Mouse (Mus musculus) ovary, postnatal 10 days (tissue): ENCODE results near the gene Spast.
A peak's percentile ranks its signal among the peaks of the same experiment; 100 is the strongest.
"Not testable (repeated sequence)": the region's sequence is repeated elsewhere in the genome, so short reads cannot be mapped to it uniquely, and the experiment has no call there.

Source experiments
- DNase-seq: peaks from one replicate; pipeline ENCODE4 v3.0.0; 2022; ENCODE audit warnings: low spot score

Spast gene

DNA sequence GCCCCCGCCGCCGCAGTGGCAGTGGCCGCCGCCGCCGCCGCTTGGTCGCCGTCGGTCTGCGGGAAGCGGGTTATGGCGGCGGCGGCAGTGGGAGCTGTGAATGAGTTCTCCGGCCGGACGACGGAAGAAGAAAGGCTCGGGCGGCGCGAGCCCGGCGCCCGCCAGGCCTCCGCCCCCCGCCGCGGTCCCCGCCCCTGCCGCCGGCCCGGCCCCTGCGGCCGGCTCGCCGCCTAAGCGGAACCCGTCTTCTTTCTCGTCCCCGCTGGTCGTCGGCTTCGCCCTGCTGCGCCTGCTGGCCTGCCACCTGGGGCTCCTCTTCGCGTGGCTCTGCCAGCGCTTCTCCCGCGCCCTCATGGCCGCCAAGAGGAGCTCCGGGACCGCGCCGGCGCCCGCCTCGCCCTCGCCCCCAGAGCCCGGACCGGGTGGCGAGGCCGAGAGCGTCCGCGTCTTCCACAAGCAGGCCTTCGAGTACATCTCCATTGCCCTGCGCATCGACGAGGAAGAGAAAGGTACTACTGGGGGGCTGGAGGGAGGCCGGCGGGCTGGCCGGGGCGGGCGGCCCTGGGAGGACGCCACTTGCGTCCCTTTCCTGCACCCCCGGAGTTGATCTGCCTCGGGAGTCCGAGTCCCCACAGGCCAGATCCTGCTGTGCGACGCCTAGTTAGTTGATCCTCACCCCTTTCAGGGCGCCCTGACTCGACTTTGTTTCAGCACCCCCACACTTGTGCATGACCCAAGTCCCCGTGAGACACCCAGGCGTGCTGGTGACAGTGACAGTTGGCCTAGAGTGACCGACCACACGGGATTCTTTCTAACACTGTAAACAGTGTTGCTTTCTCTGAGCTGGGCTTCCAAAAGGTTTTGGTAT lies at the start of gene Spast:
Gene Spast, plus strand, starts transcription at position 51 of the 868 bp plus-strand sequence.
- DNase-seq = peak; percentile 56

DNA sequence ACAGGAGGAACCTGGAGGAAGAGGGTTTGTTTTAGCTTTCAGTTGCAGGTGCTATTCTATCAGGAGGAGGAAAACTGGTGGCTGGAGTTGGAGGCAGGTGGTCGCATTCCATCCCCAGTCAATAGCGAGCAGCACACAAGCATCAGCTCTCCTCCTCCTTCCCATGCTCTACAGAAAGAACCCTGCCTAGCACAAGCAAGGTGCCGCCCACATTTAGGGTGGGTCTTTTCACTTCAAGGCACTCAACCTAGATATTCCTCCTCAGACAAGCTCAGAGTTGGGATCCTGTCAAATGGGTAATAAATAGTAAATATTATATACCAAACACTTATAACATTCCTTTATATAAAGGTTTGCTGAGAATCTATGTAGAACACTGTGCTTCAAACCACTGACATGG lies 48.6 kb upstream of the Spast start:
- DNase-seq = no peak

- DNase-seq = no peak
Observed at GRCm38 (mm10) chr17:74290869-74291268, 47.9 kb upstream of the Spast start.

DNA sequence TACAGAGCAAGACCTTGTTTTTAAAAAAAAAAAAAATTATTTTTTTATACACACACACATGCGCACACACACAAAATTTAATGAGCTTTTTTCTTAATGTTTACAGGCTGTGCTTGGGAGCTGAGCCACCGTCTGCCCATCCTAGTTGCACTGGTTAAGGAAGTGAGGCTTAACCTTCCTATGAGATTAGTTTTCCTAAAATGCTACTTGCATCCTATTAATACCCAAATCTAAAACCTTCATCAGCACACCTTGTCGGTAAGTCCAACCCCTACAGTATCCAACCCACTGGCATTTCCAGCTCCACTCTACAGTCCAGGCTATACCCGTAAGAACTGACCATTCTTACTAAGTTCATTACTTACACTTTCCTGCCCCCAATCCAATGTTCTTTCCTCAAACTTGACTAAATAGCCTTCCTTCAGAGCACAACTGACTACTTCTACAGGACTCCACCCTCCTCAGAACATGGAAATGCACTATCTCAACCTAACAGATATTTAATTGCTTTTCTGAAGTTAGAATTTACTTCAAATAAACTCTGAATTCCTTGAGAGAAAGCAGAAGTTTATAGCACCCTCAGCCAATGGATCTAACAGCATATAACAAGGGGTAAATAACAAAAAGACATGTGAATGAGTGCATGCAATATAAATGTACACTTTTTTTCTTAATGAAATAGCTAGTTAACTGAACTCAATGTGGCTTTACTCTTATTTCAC lies 47.0 kb upstream of the Spast start:
- DNase-seq = no peak

DNA sequence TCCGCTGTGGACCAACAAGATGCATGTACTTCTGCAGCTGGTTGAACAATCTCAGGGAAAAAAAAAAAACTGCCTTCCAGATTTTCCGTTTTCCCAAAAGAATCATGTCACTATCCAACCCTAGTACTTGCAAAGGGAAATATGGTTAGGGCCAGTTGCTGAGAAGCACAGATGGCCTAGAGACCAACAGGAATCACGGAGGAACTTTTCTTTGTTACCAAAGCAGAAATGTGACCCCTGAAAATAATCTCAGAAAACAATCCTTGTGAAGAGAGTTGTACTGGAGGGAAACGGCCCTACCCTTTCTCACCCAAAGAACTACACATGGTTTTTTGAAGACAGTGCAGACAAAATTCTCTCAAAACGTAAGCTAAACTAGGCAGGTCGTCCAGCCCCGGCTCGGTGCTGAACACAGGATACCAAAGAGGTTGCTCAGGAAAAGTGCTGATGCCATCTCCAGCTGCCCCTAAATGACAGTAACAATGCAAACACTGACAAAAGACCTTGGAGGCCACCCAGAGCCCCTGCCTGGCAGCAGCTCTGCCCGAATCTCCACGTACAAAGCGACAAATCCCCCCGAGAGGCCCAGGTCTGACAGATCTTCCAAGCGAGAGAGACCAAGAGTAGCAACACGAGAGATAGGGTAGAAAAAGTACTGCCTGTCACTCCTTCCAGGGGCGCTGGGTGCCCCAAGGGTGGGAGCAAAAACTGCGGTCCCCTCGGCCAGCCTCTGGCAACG lies 44.9 kb upstream of the Spast start:
- peak; percentile 16 for DNase-seq

GRCm38 (mm10) chr17:74294426-74295025 lies 44.3 kb upstream of the Spast start:
- DNase-seq = peak; percentile 62

- peak; percentile 63 for DNase-seq
Observed at GRCm38 (mm10) chr17:74295026-74295970, 43.5 kb upstream of the Spast start, which contains the start of gene Memo1. Gene Memo1, minus strand, starts transcription at chr17:74295521.

DNA sequence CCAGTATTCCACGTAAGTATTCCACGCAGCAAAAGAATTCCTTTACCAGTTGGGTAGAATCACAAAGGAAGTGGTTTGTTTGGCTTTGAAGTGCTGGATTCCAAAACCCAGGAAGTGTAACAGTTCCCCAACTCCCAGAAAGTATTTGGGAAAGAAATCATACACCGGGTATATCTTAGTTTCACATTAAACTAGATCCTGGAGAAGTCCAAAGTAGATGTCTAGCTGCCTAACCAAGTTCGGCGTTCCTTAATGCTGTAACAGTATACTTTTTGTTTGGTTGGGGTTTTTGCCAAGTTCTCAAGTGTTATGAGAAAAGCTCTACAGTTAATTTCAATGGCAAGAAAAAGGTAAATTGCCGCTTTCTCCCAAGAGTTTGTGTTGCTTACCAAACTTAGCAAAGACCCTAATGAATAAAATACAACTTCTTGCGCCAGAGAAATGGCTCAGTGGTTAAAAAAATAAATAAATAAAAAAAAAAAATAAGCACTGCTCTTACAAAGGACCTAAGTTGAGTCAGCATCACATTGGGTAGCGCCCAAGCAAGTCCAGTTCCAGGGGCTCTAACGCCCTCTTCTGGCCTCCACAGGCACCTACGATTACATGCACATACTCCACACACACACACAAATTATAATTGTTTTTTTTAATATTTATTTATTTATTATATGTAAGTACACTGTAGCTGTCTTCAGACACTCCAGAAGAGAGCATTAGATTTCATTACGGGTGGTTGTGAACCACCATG lies 42.5 kb upstream of the Spast start:
- DNase-seq = no peak

DNA sequence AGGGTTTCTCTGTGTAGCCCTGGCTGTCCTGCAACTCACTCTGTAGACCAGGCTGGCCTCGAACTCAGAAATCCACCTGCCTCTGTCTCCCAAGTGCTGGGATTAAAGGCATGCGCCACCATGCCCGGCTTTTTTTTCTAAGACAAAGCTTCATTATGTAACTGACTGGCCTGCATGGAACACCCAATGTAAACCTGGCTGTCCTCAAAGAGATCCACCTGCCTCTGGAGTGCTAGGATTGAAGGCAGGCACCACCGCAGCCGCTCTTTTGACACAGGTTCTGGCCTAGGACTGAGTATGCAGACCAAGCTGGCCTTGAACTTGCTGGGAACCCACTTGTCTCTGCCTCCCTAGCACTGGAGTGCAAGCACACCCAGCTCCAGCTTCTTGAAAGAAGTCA lies 41.8 kb upstream of the Spast start:
- DNase-seq = not testable (repeated sequence)

DNA sequence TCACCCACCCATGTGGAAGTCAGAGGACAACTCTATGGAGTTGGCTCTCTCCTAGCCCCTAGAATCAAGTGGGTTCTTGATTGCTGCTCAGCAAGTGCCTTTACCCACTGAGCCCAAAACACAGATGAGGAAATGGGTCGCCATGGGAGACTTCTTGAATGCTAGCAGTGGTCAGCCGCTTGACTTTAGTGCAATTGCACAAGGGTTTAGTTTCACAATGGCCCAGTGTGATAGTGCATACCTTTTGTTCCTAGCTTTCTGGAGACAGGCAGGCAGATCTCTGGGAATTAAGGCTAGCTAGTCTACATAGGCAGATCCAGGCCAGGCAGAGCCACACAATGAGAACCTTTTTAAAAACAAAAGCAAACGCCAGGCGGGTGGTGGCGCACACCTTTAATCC lies 38.7 kb upstream of the Spast start:
- DNase-seq = no peak

DNA sequence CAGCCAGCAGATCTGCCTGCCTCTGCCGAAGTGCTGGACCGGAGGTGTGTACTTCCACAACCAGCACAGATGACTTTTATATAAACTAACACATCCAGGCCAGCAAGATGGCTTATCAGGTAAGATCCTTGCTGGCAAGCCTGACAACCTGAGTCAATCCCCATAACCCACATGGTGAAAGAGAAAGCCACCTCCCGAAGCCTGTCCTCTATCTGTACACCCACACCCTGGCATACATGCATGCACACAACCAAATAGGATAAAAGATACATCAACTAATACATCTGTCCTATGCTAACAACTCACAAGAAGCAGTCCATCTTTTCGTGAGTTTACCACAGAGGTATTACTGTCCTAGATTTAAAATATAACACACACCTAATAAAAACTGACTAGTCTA lies 34.7 kb upstream of the Spast start:
- DNase-seq = no peak

- no peak for DNase-seq
Observed at GRCm38 (mm10) chr17:74305616-74306015, 33.2 kb upstream of the Spast start.

DNA sequence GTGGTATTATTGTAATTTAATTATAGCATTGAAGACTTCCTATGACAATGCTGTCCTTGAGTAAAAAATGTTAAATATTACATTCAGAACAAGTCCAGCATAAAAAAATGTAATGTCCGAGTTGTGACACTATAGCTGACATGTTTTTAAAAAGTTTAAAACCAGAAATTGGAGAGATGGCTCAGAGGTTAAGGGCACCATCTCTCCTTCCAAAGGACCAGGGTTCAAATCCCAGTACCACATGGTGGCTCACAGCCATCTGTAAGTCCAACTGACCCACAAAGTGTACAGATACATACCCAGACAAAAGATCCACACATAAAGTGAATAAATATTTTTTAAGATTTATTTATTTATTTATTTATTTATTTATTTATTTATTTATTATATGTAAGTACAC lies 32.8 kb upstream of the Spast start:
- no peak for DNase-seq

DNA sequence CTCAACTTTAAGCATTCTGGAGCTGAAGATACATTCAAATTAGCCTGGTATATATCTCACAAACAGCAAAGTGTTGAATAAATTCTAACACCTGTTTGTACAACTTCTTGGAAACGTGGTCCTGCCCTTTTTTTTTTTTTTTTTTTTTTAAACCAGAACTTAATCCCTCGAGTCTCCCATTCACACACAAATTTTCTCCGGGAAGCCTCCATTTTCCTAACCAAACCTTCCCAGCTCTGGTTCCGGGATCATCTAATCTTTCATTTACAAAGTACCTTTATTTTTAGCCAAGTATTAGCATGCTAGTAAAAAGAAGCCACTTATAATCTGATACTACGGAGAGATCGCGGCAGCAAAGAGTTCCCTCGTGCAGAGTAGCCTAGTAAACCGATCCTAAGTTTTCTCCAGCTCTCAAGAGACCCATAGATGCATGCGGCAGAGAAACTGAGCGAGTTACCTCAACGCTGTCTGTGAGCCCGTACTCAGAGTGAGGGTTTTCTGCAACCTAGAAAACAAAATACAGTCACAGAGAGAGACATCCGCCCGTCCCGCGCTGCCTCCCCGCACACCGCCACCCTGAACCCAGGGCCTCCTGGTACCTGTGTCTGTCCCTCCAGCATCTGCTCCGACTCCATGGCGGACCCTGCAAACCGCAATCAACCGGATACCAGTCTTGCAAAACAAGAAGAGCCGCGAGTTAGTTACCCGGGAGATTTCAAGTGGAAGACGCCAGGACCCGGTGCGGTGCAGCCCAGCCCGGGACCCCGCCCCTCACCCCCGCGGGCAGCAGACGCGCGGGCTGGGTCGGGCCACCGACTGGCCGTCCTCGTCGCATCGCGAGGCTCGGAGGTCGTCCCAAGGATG lies 23.1 kb upstream of the Spast start:
- DNase-seq = no peak

GRCm38 (mm10) chr17:74316309-74316863 lies 22.4 kb upstream of the Spast start:
- peak; percentile 82 for DNase-seq

- no peak for DNase-seq
Observed at GRCm38 (mm10) chr17:74318721-74319120, 20.1 kb upstream of the Spast start.

GRCm38 (mm10) chr17:74322400-74323054 lies 16.3 kb upstream of the Spast start:
- no peak for DNase-seq

DNA sequence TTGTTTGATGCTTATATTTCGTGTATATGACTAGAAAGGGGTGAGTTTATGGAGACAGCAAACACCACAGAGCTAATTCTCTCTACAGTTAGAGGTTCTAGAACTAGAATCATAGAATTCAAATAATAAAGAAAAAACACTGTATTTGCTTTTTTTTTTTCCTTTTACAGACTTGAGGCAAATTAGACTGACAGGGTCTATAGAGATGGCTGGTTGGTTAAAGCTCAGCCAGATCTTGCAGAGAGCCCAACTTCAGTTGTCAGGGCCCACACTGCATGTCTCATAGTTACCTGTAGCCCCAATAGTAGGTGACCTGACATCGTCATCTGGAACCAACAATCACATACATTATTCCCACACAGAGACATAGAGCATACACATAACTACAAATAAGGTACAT lies 14.9 kb upstream of the Spast start, which contains the start of gene Dpy30:
Gene Dpy30, minus strand, starts transcription at position 101 of the 400 bp plus-strand sequence.
- no peak for DNase-seq
